Mouse (Mus musculus) megakaryocyte, embryonic 14.5 days (primary cell): ENCODE measurements around the gene Trim2.

Source experiments
- FLI1 ChIP-seq: IDR thresholded peaks from 2 replicates; pipeline ENCODE4 v1.6.1; 2012; ENCODE audit warnings: low read length, inconsistent platforms, mixed read lengths
- GATA1 ChIP-seq: IDR thresholded peaks from 3 replicates; pipeline ENCODE4 v1.6.1; 2012; ENCODE audit warnings: mixed read lengths, low read length, inconsistent platforms, borderline replicate concordance

DNA sequence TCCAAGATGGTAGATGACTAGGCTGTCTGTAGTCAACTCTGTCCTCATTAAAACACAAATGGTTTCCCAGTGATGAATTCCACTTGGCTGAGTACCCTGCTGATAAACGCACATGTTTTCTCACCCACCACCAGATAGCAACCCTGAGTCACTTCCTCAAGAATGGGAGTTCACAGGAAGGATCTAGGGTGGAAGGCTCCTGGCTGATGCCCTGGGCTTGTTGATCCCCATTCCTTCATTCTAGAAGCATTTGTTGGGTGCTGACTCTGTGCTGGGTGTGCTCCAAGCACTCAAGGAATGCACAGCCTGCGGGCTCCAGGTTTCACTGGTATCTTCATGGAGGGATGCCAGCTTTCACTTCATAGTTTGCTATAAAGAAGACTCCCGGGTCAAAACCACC, 12.8 kb upstream of the Trim2 start:
- TF ChIP-seq GATA1, result no peak
- TF ChIP-seq FLI1, result no peak
